In the genomic region with DNA sequence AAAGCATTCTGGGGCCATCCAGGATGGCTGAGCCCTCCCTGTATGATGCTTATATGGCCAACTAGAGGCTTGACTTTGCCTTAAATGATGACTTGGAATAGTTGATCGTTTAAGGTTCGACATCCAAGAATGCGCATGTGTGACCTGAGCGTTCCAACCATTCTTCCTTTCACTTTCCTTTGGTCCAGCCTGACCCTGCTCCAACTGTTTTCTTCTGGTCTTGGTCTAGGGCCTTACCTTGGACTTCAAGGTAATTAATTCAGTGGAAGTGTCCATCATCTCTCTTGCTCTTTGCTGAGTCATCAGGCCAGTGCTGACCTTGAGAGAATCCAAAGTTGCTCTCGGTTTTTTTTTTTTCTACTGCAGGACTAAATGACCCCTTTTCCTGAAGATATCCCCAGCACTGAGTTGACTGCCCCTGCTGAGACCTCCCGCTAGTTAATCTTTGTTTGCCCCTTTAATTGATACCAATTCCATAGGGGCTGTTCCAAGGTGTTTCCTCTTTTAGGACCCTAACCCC, we compare ENCODE assay signal across 16 mouse cellular contexts. TPM values are rescaled to one million over a fixed set of nuclear protein-coding genes. Genes with fewer than 3 reads are reported as not detected.
DNase-seq lines count a peak whose midpoint lies in the region; ATAC-seq and TF ChIP-seq lines count a peak whose summit lies in the region.
"Had no signal": no experiment of that assay in that cellular context is flagged by ENCODE, and none has a peak within 500 bp of the region (broad histone marks: within the 10 kb centered on the region; RNA-seq: fewer than 3 reads in every experiment).

No protein-coding gene starts in this region.

- H3K27ac ChIP-seq in kidney, adult 2 months (ENCODE audit: insufficient read depth, low read depth, low read length) = no peak overlapping the region
- no peak overlapping the region for H3K27ac ChIP-seq in midbrain, embryonic 11.5 days (ENCODE audit: low read depth, low read length)
- H3K27ac ChIP-seq in lung, postnatal 0 days (ENCODE audit: low read length) = no peak overlapping the region
- H3K27ac ChIP-seq: embryonic facial prominence, embryonic 10.5 days; forebrain, embryonic 13.5 days; hindbrain, embryonic 15.5 days had no signal

- H3K36me3 ChIP-seq in kidney, adult 2 months (ENCODE audit: control insufficient read depth, insufficient read depth, low read length) = no peaks in the 10 kb centered on the region
- no peaks in the 10 kb centered on the region for H3K36me3 ChIP-seq in midbrain, embryonic 11.5 days (ENCODE audit: control insufficient read depth, insufficient read depth, low read length)
- no peaks in the 10 kb centered on the region for H3K36me3 ChIP-seq in lung, postnatal 0 days (ENCODE audit: insufficient read depth, low read length)
- H3K36me3 ChIP-seq: embryonic facial prominence, embryonic 10.5 days; heart, embryonic 12.5 days; hindbrain, embryonic 15.5 days had no signal

- ATAC-seq in midbrain, embryonic 11.5 days (ENCODE audit: low FRiP score) = no peak
- no peak for ATAC-seq in lung, postnatal 0 days
- ATAC-seq: forebrain, embryonic 13.5 days; forebrain, postnatal 0 days; intestine, embryonic 16.5 days had no signal

- no peak overlapping the region for H3K4me3 ChIP-seq in kidney, adult 2 months (ENCODE audit: insufficient read depth, low read depth, low read length)
- no peak overlapping the region for H3K4me3 ChIP-seq in midbrain, embryonic 11.5 days (ENCODE audit: low read depth, low read length)
- no peak overlapping the region for H3K4me3 ChIP-seq in lung, postnatal 0 days (ENCODE audit: low read depth, low read length)
- H3K4me3 ChIP-seq: embryonic facial prominence, embryonic 10.5 days; forebrain, embryonic 13.5 days; heart, embryonic 12.5 days; hindbrain, embryonic 15.5 days had no signal

- H3K4me1 ChIP-seq in kidney, adult 2 months (ENCODE audit: control insufficient read depth, insufficient read depth, low read length) = no peaks in the 10 kb centered on the region
- no peaks in the 10 kb centered on the region for H3K4me1 ChIP-seq in midbrain, embryonic 11.5 days (ENCODE audit: control insufficient read depth, insufficient read depth, low read length)
- no peaks in the 10 kb centered on the region for H3K4me1 ChIP-seq in lung, postnatal 0 days (ENCODE audit: insufficient read depth, low read depth, low read length)
- H3K4me1 ChIP-seq: embryonic facial prominence, embryonic 10.5 days; forebrain, embryonic 13.5 days; heart, embryonic 12.5 days; hindbrain, embryonic 15.5 days had no signal

- no peak overlapping the region for H3K9ac ChIP-seq in midbrain, embryonic 11.5 days (ENCODE audit: low read length)
- H3K9ac ChIP-seq in lung, postnatal 0 days (replicated peaks; ENCODE audit: low read depth) = no peak overlapping the region
- H3K9ac ChIP-seq: forebrain, embryonic 13.5 days; forebrain, postnatal 0 days; heart, embryonic 12.5 days; hindbrain, embryonic 15.5 days had no signal

- H3K4me2 ChIP-seq in midbrain, embryonic 11.5 days = no peak overlapping the region
- no peak overlapping the region for H3K4me2 ChIP-seq in lung, postnatal 0 days (replicated peaks; ENCODE audit: low read depth, low read length)
- H3K4me2 ChIP-seq: forebrain, embryonic 13.5 days; heart, embryonic 12.5 days; hindbrain, embryonic 15.5 days had no signal

- DNase-seq in kidney, adult 2 months = peak; percentile 25
- no peak for DNase-seq in kidney, adult 9 months
- peak; percentile 28 for DNase-seq in adrenal gland, adult 8-10 months
- DNase-seq in adrenal gland, postnatal 36 days = peak; percentile 37 to 42
- DNase-seq in midbrain, embryonic 11.5 days (ENCODE audit: low spot score, missing footprints) = no peak
- no peak for DNase-seq in lung, postnatal 0 days (ENCODE audit: low spot score)
- DNase-seq: cerebellum, adult 2 months; cerebellum, postnatal 10 days; forebrain, postnatal 0 days; gastrocnemius, postnatal 14 days had no signal

- no peak for TF ChIP-seq CTCF in kidney, adult 2 months (conservative IDR thresholded peaks at IDR 0.05; ENCODE audit: insufficient read depth, insufficient read length, low read depth, low read length)
- no peak for TF ChIP-seq CTCF in lung, postnatal 0 days (IDR thresholded peaks at IDR 0.05)

- WGBS in kidney, adult 2 months = 82% methylated on average over 6 of the region's 6 CpGs
- WGBS in midbrain, embryonic 11.5 days = 85% methylated on average over 6 of the region's 6 CpGs
- WGBS in lung, postnatal 0 days = 81% methylated on average over 6 of the region's 6 CpGs

- no peak for TF ChIP-seq POLR2A in kidney, adult 2 months (IDR thresholded peaks at IDR 0.05; ENCODE audit: low read depth, low read length)

- H3K9me3 ChIP-seq in midbrain, embryonic 11.5 days (ENCODE audit: control insufficient read depth, low read length) = no peaks in the 10 kb centered on the region
- no peaks in the 10 kb centered on the region for H3K9me3 ChIP-seq in lung, postnatal 0 days (ENCODE audit: low read length)
- H3K9me3 ChIP-seq: embryonic facial prominence, embryonic 10.5 days; forebrain, embryonic 13.5 days; hindbrain, embryonic 15.5 days had no signal

- TF ChIP-seq EP300 in lung, postnatal 0 days (IDR thresholded peaks at IDR 0.05) = no peak

- H3K27me3 ChIP-seq in kidney, adult 2 months (replicated peaks; ENCODE audit: control insufficient read depth, insufficient read depth, low read length) = no peaks in the 10 kb centered on the region
- no peaks in the 10 kb centered on the region for H3K27me3 ChIP-seq in midbrain, embryonic 11.5 days (ENCODE audit: control insufficient read depth, insufficient read depth, low read length)
- H3K27me3 ChIP-seq in lung, postnatal 0 days (replicated peaks; ENCODE audit: insufficient read depth, low read length) = no peaks in the 10 kb centered on the region
- H3K27me3 ChIP-seq: forebrain, embryonic 13.5 days; heart, embryonic 12.5 days; hindbrain, embryonic 15.5 days had no signal

RNA-seq across cellular contexts. Expression of a gene that starts 43.6 kb away (rescaled TPM):
- 35.1 and 41.2 TPM in 2 replicates for polyA plus RNA-seq in kidney, adult 2 months (2012; rRNA removed)
- 10 to 100 TPM; 25.8 to 37.9 (median 27.9) TPM for total RNA-seq in adrenal gland, adult 8-10 months (2022)
- 10 to 100 TPM; 26.2 to 28.5 TPM for total RNA-seq in adrenal gland, postnatal 36 days (2021)
- polyA plus RNA-seq in midbrain, embryonic 11.5 days (2014; fragmentation: Nextera tagmentation; extraction: Ambion mirVana) = 10.9 and 11.1 TPM in 2 replicates
- 46.7 and 60.1 TPM in 2 replicates for polyA plus RNA-seq in lung, postnatal 0 days (2015; fragmentation: Nextera tagmentation; extraction: Ambion mirVana)
- total RNA-seq: MEL had no signal

Comparison
In these comparisons a context has a peak if more than half of its experiments do, and no peak if none do; other contexts are left out.
1. DNase-seq: peak in kidney, adult 2 months (single experiment), adrenal gland, adult 8-10 months (single experiment) and adrenal gland, postnatal 36 days (2 of 2); none in kidney, adult 9 months (single experiment), midbrain, embryonic 11.5 days (single experiment) and lung, postnatal 0 days (single experiment).